Mouse (Mus musculus): ENCODE results near the gene Map3k5. TPM values are rescaled to one million over a fixed set of nuclear protein-coding genes. Genes with fewer than 3 reads are reported as not detected.

The Map3k5 gene
- polyA plus RNA-seq, 1 experiment from 2014 or later, result 1.4 TPM

- 84% methylated on average over 12 of the region's 12 CpGs for WGBS (ENCODE audit: insufficient replicate concordance)
- Histone ChIP-seq H3K9ac (replicated peaks) (no peak overlapping the region), H3K36me3 (replicated peaks; ENCODE audit: insufficient read depth, low read length) (no peaks in the 10 kb centered on the region), H3K4me2 (ENCODE audit: low read depth, low read length) (no peak overlapping the region), H3K9me3 (ENCODE audit: low read length) (no peaks in the 10 kb centered on the region), H3K4me1 (ENCODE audit: insufficient read depth) (no peaks in the 10 kb centered on the region), H3K4me3 (ENCODE audit: low read depth, low read length) (no peak overlapping the region), H3K27ac (ENCODE audit: low read depth) (no peak overlapping the region), H3K27me3 (ENCODE audit: insufficient read depth, low read length) (no peaks in the 10 kb centered on the region)
- TF ChIP-seq EP300 (IDR thresholded peaks at IDR 0.05; ENCODE audit: low read depth), result no peak
- no peak for TF ChIP-seq CTCF (IDR thresholded peaks at IDR 0.05; ENCODE audit: low read depth)
- DNase-seq (no peak), ATAC-seq (no peak)
Measured at GRCm38 (mm10) chr10:19973321-19974108, 39.2 kb downstream of the Map3k5 start.

- ATAC-seq, result no peak
- no peak for DNase-seq
- no peaks in the 10 kb centered on the region for H3K9me3 ChIP-seq (ENCODE audit: low read length)
- no peak overlapping the region for H3K27ac ChIP-seq (ENCODE audit: low read depth)
- H3K36me3 ChIP-seq (replicated peaks; ENCODE audit: insufficient read depth, low read length), result no peaks in the 10 kb centered on the region
- no peak for TF ChIP-seq CTCF (IDR thresholded peaks at IDR 0.05; ENCODE audit: low read depth)
- TF ChIP-seq EP300 (IDR thresholded peaks at IDR 0.05; ENCODE audit: low read depth), result no peak
- WGBS (ENCODE audit: insufficient replicate concordance), result 75% methylated on average over 3 of the region's 3 CpGs
- no peak overlapping the region for H3K9ac ChIP-seq (replicated peaks)
- no peaks in the 10 kb centered on the region for H3K4me1 ChIP-seq (ENCODE audit: insufficient read depth)
- no peaks in the 10 kb centered on the region for H3K27me3 ChIP-seq (ENCODE audit: insufficient read depth, low read length)
- H3K4me2 ChIP-seq (ENCODE audit: low read depth, low read length), result no peak overlapping the region
- H3K4me3 ChIP-seq (ENCODE audit: low read depth, low read length), result no peak overlapping the region
Measured at GRCm38 (mm10) chr10:19977557-19977956, 43.3 kb downstream of the Map3k5 start.

GRCm38 (mm10) chr10:19978662-19979199 is 44.5 kb downstream of the Map3k5 start:
- no peak for DNase-seq
- TF ChIP-seq EP300 (IDR thresholded peaks at IDR 0.05; ENCODE audit: low read depth) (no peak), CTCF (IDR thresholded peaks at IDR 0.05; ENCODE audit: low read depth) (no peak)
- Histone ChIP-seq H3K9me3 (ENCODE audit: low read length) (no peaks in the 10 kb centered on the region), H3K27me3 (ENCODE audit: insufficient read depth, low read length) (no peaks in the 10 kb centered on the region), H3K36me3 (replicated peaks; ENCODE audit: insufficient read depth, low read length) (no peaks in the 10 kb centered on the region), H3K27ac (ENCODE audit: low read depth) (no peak overlapping the region), H3K4me2 (ENCODE audit: low read depth, low read length) (no peak overlapping the region), H3K9ac (replicated peaks) (no peak overlapping the region), H3K4me1 (ENCODE audit: insufficient read depth) (no peaks in the 10 kb centered on the region), H3K4me3 (ENCODE audit: low read depth, low read length) (no peak overlapping the region)
- 52% methylated on average over 5 of the region's 5 CpGs for WGBS (ENCODE audit: insufficient replicate concordance)
- no peak for ATAC-seq

GRCm38 (mm10) chr10:19987736-19988135 is 53.5 kb downstream of the Map3k5 start:
- TF ChIP-seq EP300 (IDR thresholded peaks at IDR 0.05; ENCODE audit: low read depth), result no peak
- no peak for TF ChIP-seq CTCF (IDR thresholded peaks at IDR 0.05; ENCODE audit: low read depth)
- H3K9me3 ChIP-seq (ENCODE audit: low read length), result no peaks in the 10 kb centered on the region
- H3K4me3 ChIP-seq (ENCODE audit: low read depth, low read length), result no peak overlapping the region
- DNase-seq (no peak), ATAC-seq (no peak)
- no peak overlapping the region for H3K27ac ChIP-seq (ENCODE audit: low read depth)
- WGBS (ENCODE audit: insufficient replicate concordance), result 90% methylated on average over 9 of the region's 9 CpGs
- no peaks in the 10 kb centered on the region for H3K27me3 ChIP-seq (ENCODE audit: insufficient read depth, low read length)
- H3K4me2 ChIP-seq (ENCODE audit: low read depth, low read length), result no peak overlapping the region
- H3K9ac ChIP-seq (replicated peaks), result no peak overlapping the region
- no peaks in the 10 kb centered on the region for H3K36me3 ChIP-seq (replicated peaks; ENCODE audit: insufficient read depth, low read length)
- H3K4me1 ChIP-seq (ENCODE audit: insufficient read depth), result peaks cover 9% of the 10 kb centered on the region

- no peak overlapping the region for H3K9ac ChIP-seq (replicated peaks)
- H3K4me2 ChIP-seq (ENCODE audit: low read depth, low read length), result no peak overlapping the region
- TF ChIP-seq CTCF (IDR thresholded peaks at IDR 0.05; ENCODE audit: low read depth) (no peak), EP300 (IDR thresholded peaks at IDR 0.05; ENCODE audit: low read depth) (no peak)
- ATAC-seq (no peak), DNase-seq (no peak)
- 85% methylated on average over 6 of the region's 6 CpGs for WGBS (ENCODE audit: insufficient replicate concordance)
- H3K4me3 ChIP-seq (ENCODE audit: low read depth, low read length), result no peak overlapping the region
- no peaks in the 10 kb centered on the region for H3K9me3 ChIP-seq (ENCODE audit: low read length)
- no peaks in the 10 kb centered on the region for H3K36me3 ChIP-seq (replicated peaks; ENCODE audit: insufficient read depth, low read length)
- no peaks in the 10 kb centered on the region for H3K27me3 ChIP-seq (ENCODE audit: insufficient read depth, low read length)
- H3K27ac ChIP-seq (ENCODE audit: low read depth), result no peak overlapping the region
- peaks cover 13% of the 10 kb centered on the region for H3K4me1 ChIP-seq (ENCODE audit: insufficient read depth)
Measured at GRCm38 (mm10) chr10:19989986-19990385, 55.7 kb downstream of the Map3k5 start.

- Histone ChIP-seq H3K27ac (ENCODE audit: low read depth) (no peak overlapping the region), H3K4me3 (ENCODE audit: low read depth, low read length) (no peak overlapping the region), H3K4me1 (ENCODE audit: insufficient read depth) (peaks cover 13% of the 10 kb centered on the region), H3K9me3 (ENCODE audit: low read length) (no peaks in the 10 kb centered on the region), H3K4me2 (ENCODE audit: low read depth, low read length) (no peak overlapping the region), H3K27me3 (ENCODE audit: insufficient read depth, low read length) (no peaks in the 10 kb centered on the region), H3K36me3 (replicated peaks; ENCODE audit: insufficient read depth, low read length) (no peaks in the 10 kb centered on the region), H3K9ac (replicated peaks) (no peak overlapping the region)
- ATAC-seq (no peak), DNase-seq (no peak)
- TF ChIP-seq EP300 (IDR thresholded peaks at IDR 0.05; ENCODE audit: low read depth), result no peak
- no peak for TF ChIP-seq CTCF (IDR thresholded peaks at IDR 0.05; ENCODE audit: low read depth)
- WGBS (ENCODE audit: insufficient replicate concordance), result 50% methylated on average over 6 of the region's 6 CpGs
Measured at GRCm38 (mm10) chr10:19990638-19991037, 56.4 kb downstream of the Map3k5 start.
